Mouse (Mus musculus) neural tube, embryonic 11.5 days (tissue): Measurements from ENCODE around the gene Ugt1a6b. TPM values are rescaled to one million over a fixed set of nuclear protein-coding genes. Genes with fewer than 3 reads are reported as not detected.

Experiments
- ATAC-seq: fragments of 200-750 bp; cut with Nextera tagmentation; 2 replicates; pipeline ENCODE4 v1.8.0; 2017; ENCODE audit warnings: moderate number of reproducible peaks, mild to moderate bottlenecking, moderate TSS enrichment, moderate library complexity; ENCODE audit not compliant: insufficient read depth, low FRiP score, low TSS enrichment
- DNase-seq: peaks from one replicate; pipeline ENCODE4 v3.0.0-alpha.2; 2015; ENCODE audit warnings: low spot score
- H3K27ac ChIP-seq: fragments of 300-500 bp; sonication (generic); 2 replicates; pipeline ENCODE4 v1.5.1; 2014; ENCODE audit warnings: low read depth, mild to moderate bottlenecking, low read length
- H3K27me3 ChIP-seq: fragments of 300-500 bp; sonication (generic); 2 replicates; pipeline ENCODE4 v1.6.1; 2014; ENCODE audit warnings: mild to moderate bottlenecking, low read length, mixed read lengths; ENCODE audit not compliant: control insufficient read depth, insufficient read depth
- H3K36me3 ChIP-seq: fragments of 300-500 bp; sonication (generic); 2 replicates; pipeline ENCODE4 v1.6.1; 2014; ENCODE audit warnings: mild to moderate bottlenecking, low read length, moderate library complexity, mixed read lengths; ENCODE audit not compliant: control insufficient read depth, insufficient read depth
- H3K4me1 ChIP-seq: fragments of 300-500 bp; sonication (generic); 2 replicates; pipeline ENCODE4 v1.6.1; 2014; ENCODE audit warnings: low read length, mixed read lengths; ENCODE audit not compliant: control insufficient read depth, insufficient read depth
- H3K4me2 ChIP-seq: fragments of 300-500 bp; sonication (generic); 2 replicates; pipeline ENCODE4 v1.6.1; 2014; ENCODE audit warnings: low read depth, mild to moderate bottlenecking, moderate library complexity
- H3K4me3 ChIP-seq: fragments of 300-500 bp; sonication (generic); 2 replicates; pipeline ENCODE4 v1.5.1; 2014; ENCODE audit warnings: low read depth, low read length
- H3K9ac ChIP-seq: fragments of 300-500 bp; sonication (generic); 2 replicates; pipeline ENCODE4 v1.6.1; 2014; ENCODE audit warnings: mild to moderate bottlenecking, low read length
- H3K9me3 ChIP-seq: fragments of 300-500 bp; sonication (generic); 2 replicates; pipeline ENCODE4 v1.6.1; 2016; ENCODE audit warnings: low read length; ENCODE audit not compliant: control insufficient read depth
- WGBS: fragments of 180-500 bp; shearing (Covaris S2); extraction: QIAGEN DNeasy Blood & Tissue Kit; methylation state at CpG from one replicate; pipeline ENCODE4 v1.1.7; 2014; 5-methylcytosine and 5-hydroxymethylcytosine counted together
- polyA plus RNA-seq: library from polyadenylated mRNA; unstranded; fragments of >200 nt; fragmentation: Nextera tagmentation; extraction: Ambion mirVana; gene quantifications from 2 replicates; pipeline ENCODE4 v1.2.1, GENCODE M21; 2014

Ugt1a6b gene
- polyA plus RNA-seq, 1 experiment from 2014 or later, result not detected

DNA sequence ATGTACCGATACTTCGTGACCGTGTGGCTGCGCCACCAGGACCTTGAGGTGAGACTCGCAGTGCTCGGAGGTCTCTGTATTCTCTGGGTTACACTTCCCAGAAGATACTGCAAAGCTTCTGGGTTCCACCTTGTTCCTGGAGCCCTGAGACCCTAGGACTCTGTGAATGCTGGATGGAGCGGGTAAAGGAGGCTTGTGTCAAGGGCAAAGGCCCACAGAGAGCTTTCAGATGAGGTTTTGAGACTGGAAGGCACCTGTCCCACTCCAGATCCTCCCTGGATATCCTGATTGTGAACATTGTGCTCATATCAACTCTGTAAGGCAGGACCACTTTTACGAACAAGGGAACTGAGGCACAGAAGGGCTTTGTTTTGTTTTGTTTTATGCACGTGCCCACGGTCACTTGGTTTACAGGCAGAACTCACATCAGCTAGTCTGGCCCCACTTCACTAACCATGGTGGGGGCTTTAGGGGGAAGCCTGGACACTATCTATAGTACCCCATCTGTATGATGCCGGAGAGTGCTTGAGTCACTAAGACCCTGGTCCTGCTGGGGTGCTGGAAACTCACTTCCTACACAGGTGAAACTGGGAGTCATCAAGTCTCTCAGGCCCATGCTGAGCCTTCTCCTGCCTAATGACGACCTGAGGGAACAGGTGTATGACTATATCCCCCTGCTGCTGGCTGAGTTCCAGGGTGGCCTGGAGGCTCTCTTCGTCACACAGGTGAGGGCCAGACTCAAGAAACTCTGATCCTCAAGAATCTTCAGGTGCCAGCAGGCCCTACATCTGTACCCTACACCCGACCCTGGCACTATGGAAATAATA, 130.6 kb downstream of the Ugt1a6b start:
- Histone ChIP-seq H3K9ac (no peak overlapping the region), H3K27me3 (no peaks in the 10 kb centered on the region), H3K36me3 (no peaks in the 10 kb centered on the region), H3K27ac (no peak overlapping the region), H3K4me2 (no peak overlapping the region), H3K9me3 (peaks cover 92% of the 10 kb centered on the region), H3K4me1 (no peaks in the 10 kb centered on the region), H3K4me3 (no peak overlapping the region)
- 70% methylated on average over 14 of the region's 14 CpGs for whole genome bisulfite sequencing
- DNase-seq, result no peak
- ATAC-seq, result no peak

DNA sequence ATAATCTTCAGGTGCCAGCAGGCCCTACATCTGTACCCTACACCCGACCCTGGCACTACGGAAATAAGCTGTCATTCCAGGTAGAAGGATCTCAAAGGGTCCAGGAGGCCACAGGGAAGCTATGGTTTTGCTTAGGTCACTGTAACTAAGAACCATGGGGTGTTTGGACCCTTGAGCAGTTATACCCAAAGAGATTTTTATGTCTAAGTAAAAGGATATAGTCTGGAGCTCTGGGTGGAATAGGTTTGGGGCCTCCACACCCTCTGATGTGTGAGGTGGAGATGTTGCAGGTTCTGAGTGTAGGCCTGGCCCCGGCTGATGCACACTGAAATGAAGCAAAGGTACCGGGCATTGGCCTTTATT, 131.2 kb downstream of the Ugt1a6b start:
- H3K4me2 ChIP-seq, result no peak overlapping the region
- ATAC-seq (no peak), DNase-seq (no peak)
- no peak overlapping the region for H3K4me3 ChIP-seq
- H3K4me1 ChIP-seq, result no peaks in the 10 kb centered on the region
- WGBS, result 66% methylated on average over 4 of the region's 4 CpGs
- peaks cover 96% of the 10 kb centered on the region for H3K9me3 ChIP-seq
- H3K36me3 ChIP-seq, result 0 out of 2 replicates have a peak, but pooled peaks cover 2% of the 10 kb centered on the region
- no peaks in the 10 kb centered on the region for H3K27me3 ChIP-seq
- H3K27ac ChIP-seq, result no peak overlapping the region
- H3K9ac ChIP-seq, result no peak overlapping the region

DNA sequence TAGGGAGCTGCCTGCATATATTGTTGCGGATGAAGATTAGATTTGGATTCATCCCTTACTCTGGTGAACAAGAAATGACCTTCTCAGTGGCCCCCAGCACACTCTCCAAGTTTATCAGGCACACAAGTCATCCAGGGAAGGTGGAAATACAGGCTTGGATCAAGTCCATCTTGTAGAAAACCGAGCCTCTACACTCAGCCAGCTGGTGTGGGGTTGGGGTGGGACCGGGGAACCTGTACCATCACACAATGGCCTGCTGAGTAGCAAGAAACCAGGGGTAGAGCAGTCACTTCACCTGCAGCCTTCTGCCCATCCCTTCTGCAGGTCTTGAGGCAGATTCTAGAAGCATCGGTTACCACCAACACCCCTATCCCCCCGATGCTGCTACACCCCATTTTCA, 131.6 kb downstream of the Ugt1a6b start:
- Histone ChIP-seq H3K27ac (no peak overlapping the region), H3K9ac (no peak overlapping the region), H3K27me3 (no peaks in the 10 kb centered on the region), H3K4me2 (no peak overlapping the region), H3K4me3 (no peak overlapping the region), H3K9me3 (peaks cover 96% of the 10 kb centered on the region), H3K36me3 (0 out of 2 replicates have a peak, but pooled peaks cover 2% of the 10 kb centered on the region), H3K4me1 (no peaks in the 10 kb centered on the region)
- ATAC-seq (no peak), DNase-seq (no peak)
- 42% methylated on average over 5 of the region's 5 CpGs for WGBS

GRCm38 (mm10) chr1:88235046-88235893, 132.2 kb downstream of the Ugt1a6b start:
- Histone ChIP-seq H3K36me3 (0 out of 2 replicates have a peak, but pooled peaks cover 2% of the 10 kb centered on the region), H3K9me3 (peaks cover 96% of the 10 kb centered on the region), H3K9ac (no peak overlapping the region), H3K27ac (no peak overlapping the region), H3K4me2 (no peak overlapping the region), H3K4me3 (no peak overlapping the region), H3K27me3 (no peaks in the 10 kb centered on the region), H3K4me1 (no peaks in the 10 kb centered on the region)
- ATAC-seq (no peak), DNase-seq (no peak)
- 66% methylated on average over 11 of the region's 11 CpGs for WGBS

- DNase-seq (no peak), ATAC-seq (no peak)
- Histone ChIP-seq H3K4me2 (no peak overlapping the region), H3K27ac (no peak overlapping the region), H3K27me3 (no peaks in the 10 kb centered on the region), H3K9ac (no peak overlapping the region), H3K36me3 (0 out of 2 replicates have a peak, but pooled peaks cover 2% of the 10 kb centered on the region), H3K4me3 (no peak overlapping the region), H3K4me1 (no peaks in the 10 kb centered on the region), H3K9me3 (peaks cover 96% of the 10 kb centered on the region)
- 67% methylated on average over 4 of the region's 4 CpGs for WGBS
Observed at GRCm38 (mm10) chr1:88235894-88236415, 132.9 kb downstream of the Ugt1a6b start.

- no peak overlapping the region for H3K9ac ChIP-seq
- no peak overlapping the region for H3K27ac ChIP-seq
- H3K36me3 ChIP-seq, result 0 out of 2 replicates have a peak, but pooled peaks cover 2% of the 10 kb centered on the region
- no peaks in the 10 kb centered on the region for H3K27me3 ChIP-seq
- no peak overlapping the region for H3K4me2 ChIP-seq
- 82% methylated on average over 5 of the region's 5 CpGs for WGBS
- no peaks in the 10 kb centered on the region for H3K4me1 ChIP-seq
- ATAC-seq (no peak), DNase-seq (no peak)
- no peak overlapping the region for H3K4me3 ChIP-seq
- H3K9me3 ChIP-seq, result peaks cover 94% of the 10 kb centered on the region
Observed at GRCm38 (mm10) chr1:88237311-88237710, 134.3 kb downstream of the Ugt1a6b start.

DNA sequence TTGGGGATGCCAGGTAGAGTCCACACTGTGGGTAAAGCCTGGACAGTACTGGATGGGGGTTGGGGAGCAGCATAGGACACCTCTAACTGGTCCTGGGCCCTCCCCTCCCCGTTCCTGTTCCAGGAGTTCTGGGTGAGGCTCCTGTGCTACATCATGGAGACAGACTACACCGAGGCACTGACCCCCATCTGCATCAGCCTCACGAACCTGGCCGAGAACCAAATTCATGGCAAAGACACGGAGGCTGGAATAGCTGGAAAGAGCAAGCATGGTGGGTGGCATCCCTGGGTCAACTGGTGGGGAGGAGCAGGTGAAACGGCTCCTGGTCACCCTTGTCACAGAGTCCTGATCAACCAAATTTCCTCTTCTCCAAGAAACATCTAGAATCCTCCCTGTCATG, 135.7 kb downstream of the Ugt1a6b start:
- 81% methylated on average over 6 of the region's 6 CpGs for WGBS
- Histone ChIP-seq H3K36me3 (0 out of 2 replicates have a peak, but pooled peaks cover 2% of the 10 kb centered on the region), H3K27me3 (no peaks in the 10 kb centered on the region), H3K27ac (no peak overlapping the region), H3K4me1 (no peaks in the 10 kb centered on the region), H3K9me3 (peaks cover 94% of the 10 kb centered on the region), H3K4me3 (no peak overlapping the region), H3K4me2 (no peak overlapping the region), H3K9ac (no peak overlapping the region)
- DNase-seq (no peak), ATAC-seq (no peak)

DNA sequence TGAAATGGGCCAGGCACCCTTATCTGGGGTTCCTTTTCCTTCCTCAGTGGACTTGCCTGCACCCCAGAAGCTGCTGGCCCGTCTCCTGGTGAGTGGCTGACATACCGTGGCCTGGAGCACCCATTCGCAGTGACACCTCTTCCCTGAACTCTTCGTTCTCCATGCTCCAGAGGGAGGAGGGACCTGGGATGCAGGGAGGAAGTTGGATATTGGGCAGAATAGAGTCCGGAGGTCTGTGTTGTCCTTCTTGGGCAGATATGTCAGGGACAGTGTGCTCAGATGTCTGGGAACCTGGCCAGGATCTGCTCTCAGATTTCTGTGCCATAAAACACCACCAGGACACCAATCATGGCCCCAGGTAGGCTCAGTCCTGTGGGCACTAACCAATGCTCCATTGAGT, 137.0 kb downstream of the Ugt1a6b start:
- 70% methylated on average over 5 of the region's 5 CpGs for WGBS
- ATAC-seq (no peak), DNase-seq (no peak)
- H3K36me3 ChIP-seq, result 0 out of 2 replicates have a peak, but pooled peaks cover 4% of the 10 kb centered on the region
- no peaks in the 10 kb centered on the region for H3K4me1 ChIP-seq
- H3K27ac ChIP-seq, result no peak overlapping the region
- no peak overlapping the region for H3K4me2 ChIP-seq
- no peak overlapping the region for H3K9ac ChIP-seq
- H3K4me3 ChIP-seq, result no peak overlapping the region
- H3K9me3 ChIP-seq, result peaks cover 93% of the 10 kb centered on the region
- H3K27me3 ChIP-seq, result no peaks in the 10 kb centered on the region
